Mouse (Mus musculus): ENCODE results near the gene Bpifb5.
"Not testable (repeated sequence)": the region's sequence is repeated elsewhere in the genome, so short reads cannot be mapped to it uniquely, and the experiment has no call there.

The Bpifb5 gene

DNA sequence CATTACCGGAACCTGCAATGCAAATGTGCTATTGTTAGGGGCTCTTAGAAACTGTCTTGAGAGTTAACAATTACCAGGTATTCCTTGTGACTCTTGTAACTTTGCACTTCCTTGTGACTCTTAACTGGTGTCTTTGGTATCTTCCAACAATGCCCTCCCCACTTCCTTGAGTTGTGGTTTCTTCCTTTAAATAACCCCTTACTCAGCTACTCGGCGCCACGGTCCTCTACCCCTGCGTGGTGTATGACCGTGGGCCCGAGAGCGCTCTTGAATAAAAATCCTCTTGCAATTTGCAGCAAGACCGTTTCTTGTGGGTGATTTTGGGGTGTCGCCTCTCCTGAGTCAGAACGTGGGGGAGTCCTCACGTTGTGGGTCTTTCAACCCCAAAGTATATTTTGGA, 19.2 kb downstream of the Bpifb5 start:
- not testable (repeated sequence) for DNase-seq

DNA sequence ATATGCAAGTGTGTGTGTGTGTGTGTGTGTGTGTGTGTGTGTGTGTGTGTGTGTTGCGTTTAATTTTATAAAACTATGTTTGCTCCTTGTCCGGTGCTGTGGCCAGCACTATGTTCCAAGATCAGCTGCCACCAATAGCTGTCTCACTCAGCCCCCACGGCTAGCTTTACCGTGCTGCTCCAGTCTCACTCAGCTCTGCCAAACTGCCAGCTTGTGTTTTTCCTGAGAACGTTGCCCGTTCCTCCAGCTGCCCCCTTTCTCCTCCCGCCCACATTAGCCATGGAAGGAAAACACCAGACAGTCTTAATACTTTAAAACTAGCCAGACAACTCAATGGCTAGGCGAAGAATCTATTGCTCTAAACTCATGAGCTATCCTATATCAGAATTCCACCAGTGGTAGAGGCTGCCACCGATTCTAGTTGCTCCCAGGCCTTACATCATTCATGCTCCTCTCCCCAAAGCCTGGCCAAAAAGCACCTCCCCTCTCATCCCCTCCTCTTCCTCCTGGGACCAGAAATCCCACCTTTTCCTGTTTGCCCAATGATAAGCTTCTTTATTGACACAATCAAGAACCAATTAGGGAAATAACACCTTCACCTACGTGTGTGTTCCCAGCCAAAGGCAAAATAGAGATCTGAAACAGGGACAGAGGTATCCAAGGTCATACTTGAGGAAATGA, 20.0 kb downstream of the Bpifb5 start:
- DNase-seq = no peak

DNA sequence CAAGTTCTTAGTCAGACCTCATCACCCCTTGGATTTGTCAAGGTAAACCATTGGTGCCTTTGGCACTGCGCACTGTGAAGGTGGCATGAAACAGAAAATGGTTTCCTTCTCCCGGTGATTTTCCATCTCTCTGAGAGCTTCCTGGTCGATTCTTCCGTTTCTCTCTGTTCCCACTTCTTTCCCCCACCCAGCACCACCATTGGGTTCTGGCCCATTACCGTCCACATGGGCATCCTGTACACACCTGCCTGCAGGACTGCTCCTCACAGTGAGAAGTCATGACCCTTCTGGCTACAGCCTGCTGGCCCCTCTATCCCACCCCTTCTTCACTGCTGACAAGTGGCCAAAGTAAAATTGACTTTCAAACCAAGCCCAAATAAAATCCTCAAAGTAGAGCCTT, 21.8 kb downstream of the Bpifb5 start:
- no peak for DNase-seq

DNA sequence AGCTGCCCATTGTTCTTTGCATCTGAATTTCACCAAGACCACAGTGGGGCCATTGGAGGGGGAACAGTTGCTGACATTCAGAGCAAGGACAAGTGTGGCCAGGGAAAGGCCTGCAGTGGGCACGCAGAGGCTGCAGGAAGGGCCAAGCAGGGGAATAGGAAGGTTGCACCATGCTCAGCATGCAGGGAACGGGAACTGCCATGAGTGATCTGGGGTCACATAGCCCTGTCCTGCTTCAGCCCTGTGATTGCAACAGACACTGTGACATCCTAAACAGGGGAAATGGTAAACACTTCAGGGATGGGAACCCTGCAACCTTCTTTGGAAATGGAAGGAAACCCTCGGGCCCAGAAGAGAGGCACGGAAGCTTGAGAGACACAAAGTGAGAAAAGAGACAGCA, 31.7 kb downstream of the Bpifb5 start:
- not testable (repeated sequence) for DNase-seq

DNA sequence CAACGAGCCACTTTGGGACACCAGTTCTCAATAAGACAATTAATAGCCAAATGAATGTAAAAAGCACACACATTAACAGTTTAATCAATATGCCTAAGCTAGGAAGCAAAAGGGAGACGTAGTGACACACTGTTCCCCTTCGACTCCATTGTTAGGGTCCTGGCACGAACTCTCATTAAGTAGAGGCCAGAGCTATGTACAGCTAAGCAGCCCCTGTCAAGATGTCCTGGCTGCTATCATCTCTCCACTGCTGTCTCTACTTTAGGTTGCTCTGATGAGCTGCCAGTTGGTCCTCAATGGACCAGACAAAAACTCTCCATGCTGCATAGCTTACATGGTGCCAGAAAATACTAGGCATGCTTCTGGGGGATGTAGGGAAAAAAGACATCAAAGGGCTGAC, 32.2 kb downstream of the Bpifb5 start:
- DNase-seq = no peak

DNA sequence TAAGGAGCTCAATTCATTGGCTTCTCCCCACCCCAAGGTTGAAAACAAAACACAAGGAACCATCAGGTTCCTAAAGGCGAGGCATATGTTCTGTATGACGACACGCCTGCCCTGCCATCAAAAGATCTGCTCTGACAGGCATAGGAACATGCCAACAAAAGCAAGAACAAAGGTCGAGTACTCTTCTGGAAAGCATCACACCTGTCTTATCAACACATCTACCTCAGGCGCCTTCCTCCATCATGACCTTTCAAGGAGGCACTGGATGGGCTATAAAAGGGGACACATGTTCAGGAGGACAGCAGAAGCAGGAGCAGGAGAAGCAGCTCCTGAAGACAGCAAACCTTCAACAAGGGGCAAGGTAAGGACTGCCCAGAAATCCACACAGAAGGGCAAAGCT, 34.0 kb downstream of the Bpifb5 start, which contains the start of gene Bpifb9a:
Gene Bpifb9a, plus strand, starts transcription at position 301 of the 400 bp plus-strand sequence.
- DNase-seq = not testable (repeated sequence)

DNA sequence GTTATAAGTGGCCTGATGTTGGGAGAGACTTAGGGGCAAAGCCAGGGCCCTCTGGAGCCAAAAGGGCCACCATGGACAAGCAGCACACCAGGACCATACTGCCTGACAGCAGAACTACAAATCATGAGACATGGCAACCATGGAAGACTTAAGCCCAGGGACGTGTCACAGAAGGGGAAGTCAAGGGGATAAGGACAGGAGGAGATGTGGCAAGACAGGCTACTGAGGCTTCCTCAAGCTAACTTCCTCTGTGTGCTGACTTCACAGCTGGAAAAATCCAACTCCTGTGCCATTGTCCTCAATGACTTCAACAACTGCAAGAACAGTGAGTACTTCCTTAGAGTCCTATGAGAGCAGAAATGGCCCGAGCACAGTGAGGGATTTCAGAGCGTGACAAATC, 40.9 kb downstream of the Bpifb5 start:
- DNase-seq = not testable (repeated sequence)

All from kidney, postnatal 4 days (tissue).